Mouse (Mus musculus) embryonic fibroblast, embryonic 13.5 days (primary cell): ENCODE measurements at regions not wholly inside any gene's neighbourhood (a gene's known extent, or its start where the extent isn't known, plus 50 kb on each side); places are given as distances from the start of the nearest gene placed in this dataset.
"Not testable (repeated sequence)": the region's sequence is repeated elsewhere in the genome, so short reads cannot be mapped to it uniquely, and the experiment has no call there.

Experiments
- H3K27ac ChIP-seq: 2 replicates; pipeline ENCODE4 v1.5.1; 2012; ENCODE audit warnings: low read length, control low read depth, inconsistent platforms; ENCODE audit not compliant: insufficient read depth
- H3K4me1 ChIP-seq: 2 replicates; pipeline ENCODE4 v1.6.1; 2011; ENCODE audit warnings: low read length; ENCODE audit not compliant: control insufficient read depth, insufficient read depth
- H3K4me3 ChIP-seq: 2 replicates; pipeline ENCODE4 v1.5.1; 2011; ENCODE audit warnings: mild to moderate bottlenecking, control low read depth, low read length; ENCODE audit not compliant: insufficient read depth
- CTCF ChIP-seq: IDR thresholded peaks from 2 replicates; pipeline ENCODE4 v1.5.1; 2011; ENCODE audit warnings: mild to moderate bottlenecking, control low read depth, low read length, moderate library complexity, borderline replicate concordance; ENCODE audit not compliant: insufficient read depth
- POLR2A ChIP-seq: IDR thresholded peaks from 2 replicates; pipeline ENCODE4 v1.6.1; 2011; ENCODE audit warnings: low read depth, mild to moderate bottlenecking, control low read depth, low read length, moderate library complexity

GRCm38 (mm10) chr9:85920745-85921614 lies 78.8 kb downstream of the Tpbg start:
- no peaks in the 10 kb centered on the region for H3K4me1 ChIP-seq
- no peak for TF ChIP-seq POLR2A
- TF ChIP-seq CTCF = no peak
- no peak overlapping the region for H3K27ac ChIP-seq
- no peak overlapping the region for H3K4me3 ChIP-seq

DNA sequence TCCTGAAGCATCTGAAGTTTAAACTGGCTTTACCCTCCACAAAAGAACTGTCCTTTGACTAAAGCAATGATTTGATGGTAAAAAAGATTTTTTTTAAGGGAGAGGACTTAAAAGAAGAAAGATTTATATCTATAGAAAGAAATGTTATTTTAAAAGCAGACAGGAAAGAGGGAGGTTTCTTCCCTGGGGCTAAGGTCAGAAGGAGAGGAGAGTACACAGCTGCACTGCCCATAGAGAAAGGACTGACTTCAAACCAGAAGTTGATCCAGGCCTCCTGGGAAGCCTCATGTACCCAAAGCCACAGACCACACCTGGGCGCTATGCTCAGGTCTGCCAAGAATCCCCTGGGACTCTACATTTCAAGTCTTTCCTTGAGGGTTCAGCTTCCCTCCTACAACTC lies 83.1 kb downstream of the Tpbg start:
- no peaks in the 10 kb centered on the region for H3K4me1 ChIP-seq
- no peak overlapping the region for H3K27ac ChIP-seq
- H3K4me3 ChIP-seq = no peak overlapping the region
- TF ChIP-seq CTCF (no peak), POLR2A (no peak)

- Histone ChIP-seq H3K4me1 (no peaks in the 10 kb centered on the region), H3K27ac (no peak overlapping the region), H3K4me3 (no peak overlapping the region)
- TF ChIP-seq CTCF (no peak), POLR2A (no peak)
These were observed 90.0 kb downstream of the Tpbg start for GRCm38 (mm10) chr9:85932209-85932608.

GRCm38 (mm10) chr9:85943066-85943684 lies 101.0 kb downstream of the Tpbg start:
- H3K4me3 ChIP-seq, H3K27ac ChIP-seq, H3K4me1 ChIP-seq: not testable (repeated sequence)

DNA sequence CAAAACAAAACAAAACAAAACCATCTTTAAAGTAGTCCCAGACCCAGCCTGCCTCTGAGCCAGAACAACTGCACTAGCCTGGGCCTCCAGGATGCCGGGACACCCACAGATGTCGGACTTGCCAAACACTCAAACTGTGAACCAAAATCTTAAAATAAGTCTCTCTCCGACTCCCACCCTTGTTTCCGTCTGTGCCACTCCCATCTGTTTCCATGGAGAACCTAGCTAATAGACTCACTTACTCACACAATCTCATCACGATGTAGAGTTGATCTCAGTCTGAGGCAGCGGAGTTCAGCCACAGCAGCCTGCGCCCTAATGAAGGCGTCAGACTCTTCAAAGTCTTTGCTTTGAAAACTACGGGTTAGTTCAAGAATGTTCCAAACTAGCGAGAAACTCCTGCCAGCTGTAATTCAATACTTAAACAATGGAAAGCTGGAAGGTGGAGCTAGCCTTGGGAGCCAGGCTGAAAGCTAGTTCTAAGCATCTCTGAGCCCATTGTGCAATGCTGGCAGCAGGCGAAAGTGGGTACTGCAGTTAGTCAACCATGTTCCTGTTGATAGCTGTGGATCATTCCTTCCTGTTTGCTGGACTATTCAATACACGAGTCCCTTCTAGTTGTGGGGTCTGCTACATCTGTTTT lies 106.4 kb downstream of the Tpbg start:
- Histone ChIP-seq H3K4me3 (no peak overlapping the region), H3K4me1 (no peaks in the 10 kb centered on the region), H3K27ac (no peak overlapping the region)
- no peak for TF ChIP-seq POLR2A

DNA sequence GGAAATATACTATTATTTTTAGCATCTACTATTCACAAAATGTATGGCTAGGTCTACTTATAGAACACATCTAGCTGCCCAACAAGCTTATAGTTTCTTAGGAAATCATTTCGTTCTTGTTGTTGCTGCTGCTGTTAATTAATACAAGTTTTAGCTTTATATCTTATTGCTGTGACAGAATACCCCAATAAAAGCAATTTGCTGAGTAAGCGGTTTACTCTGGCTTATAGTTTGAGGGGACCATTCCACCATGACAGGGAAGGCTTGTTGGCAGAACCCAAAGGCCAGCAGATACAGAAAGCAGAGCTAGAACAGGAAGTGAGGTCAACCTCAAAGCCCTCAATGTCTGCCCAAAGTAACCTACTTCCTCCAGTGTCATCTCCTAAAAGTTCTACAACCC lies 109.6 kb downstream of the Tpbg start:
- H3K27ac ChIP-seq = no peak overlapping the region
- TF ChIP-seq CTCF = no peak
- no peak for TF ChIP-seq POLR2A
- no peaks in the 10 kb centered on the region for H3K4me1 ChIP-seq
- H3K4me3 ChIP-seq = no peak overlapping the region

DNA sequence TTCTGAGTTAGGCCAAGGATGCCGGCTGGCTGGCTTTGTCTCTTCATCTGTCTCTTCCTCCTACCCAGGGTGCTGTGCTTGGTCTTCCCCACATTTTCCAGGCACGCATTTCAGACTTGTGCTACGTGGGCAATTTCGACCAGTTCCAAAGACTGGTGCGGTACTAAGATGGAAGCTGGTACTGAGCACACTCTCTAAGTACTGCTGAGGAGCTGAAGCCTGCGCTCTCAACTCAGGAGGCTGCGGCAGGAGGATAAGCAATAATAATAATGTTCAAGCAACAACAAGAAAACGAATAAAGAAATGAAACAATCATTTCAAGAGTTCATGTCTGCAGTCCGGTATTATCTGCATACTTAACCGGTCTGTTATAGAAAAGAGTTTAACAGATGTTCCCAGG lies 127.9 kb downstream of the Tpbg start:
- no peak for TF ChIP-seq POLR2A
- Histone ChIP-seq H3K4me1 (no peaks in the 10 kb centered on the region), H3K4me3 (no peak overlapping the region), H3K27ac (no peak overlapping the region)

DNA sequence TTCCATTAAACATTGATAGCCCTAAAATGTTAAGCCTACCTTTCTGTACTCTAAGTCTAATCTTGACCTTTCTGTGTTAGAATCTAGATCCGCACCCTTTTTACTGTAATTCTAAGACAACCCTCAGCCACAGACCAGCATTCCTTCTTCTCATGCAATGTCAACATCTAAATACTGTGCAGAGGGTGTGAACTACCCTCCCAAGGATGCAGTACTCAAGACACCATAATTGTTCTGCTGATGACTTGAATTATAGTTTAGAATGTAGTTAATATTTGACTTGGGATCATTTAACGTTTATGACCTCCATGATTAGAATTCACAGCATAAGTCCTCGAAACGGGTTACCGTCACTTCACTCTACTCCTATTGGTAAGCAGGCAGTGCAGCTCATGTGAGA lies 139.2 kb downstream of the Tpbg start:
- H3K4me3 ChIP-seq = no peak overlapping the region
- peaks cover 2% of the 10 kb centered on the region for H3K4me1 ChIP-seq
- no peak overlapping the region for H3K27ac ChIP-seq
- no peak for TF ChIP-seq POLR2A
- TF ChIP-seq CTCF = no peak

GRCm38 (mm10) chr9:85983516-85983915 lies 141.3 kb downstream of the Tpbg start:
- H3K27ac ChIP-seq, H3K4me1 ChIP-seq, H3K4me3 ChIP-seq: not testable (repeated sequence)

GRCm38 (mm10) chr9:85985671-85986070 lies 143.5 kb downstream of the Tpbg start:
- TF ChIP-seq POLR2A = no peak
- TF ChIP-seq CTCF = no peak
- Histone ChIP-seq H3K27ac (0 out of 2 replicates have a peak overlapping the region, but pooled peaks have one; percentile 5), H3K4me3 (no peak overlapping the region), H3K4me1 (peaks cover 2% of the 10 kb centered on the region)

- H3K4me3 ChIP-seq = no peak overlapping the region
- H3K4me1 ChIP-seq = peaks cover 2% of the 10 kb centered on the region
- H3K27ac ChIP-seq = 0 out of 2 replicates have a peak overlapping the region, but pooled peaks have one; percentile 5
- TF ChIP-seq POLR2A = no peak
- TF ChIP-seq CTCF = no peak
These were observed 144.0 kb downstream of the Tpbg start for GRCm38 (mm10) chr9:85986142-85986541.
